Mouse (Mus musculus) CH12.LX (cell line): ENCODE measurements at regions not wholly inside any gene's neighbourhood (a gene's known extent, or its start where the extent isn't known, plus 50 kb on each side); places are given as distances from the start of the nearest gene placed in this dataset.

Source experiments
- DNase-seq: peaks from one replicate; pipeline ENCODE4 v3.0.0-alpha.2; 2013; ENCODE audit errors: extremely low read depth
- H3K27ac ChIP-seq: 2 replicates; pipeline ENCODE4 v1.5.1; 2012; ENCODE audit warnings: low read depth, mild to moderate bottlenecking, control low read depth, moderate library complexity; ENCODE audit not compliant: insufficient read depth
- H3K27me3 ChIP-seq: replicated peaks from 2 replicates; pipeline ENCODE3; 2012; ENCODE audit warnings: inconsistent platforms
- H3K36me3 ChIP-seq, 2 experiments: replicated peaks in 1 of 2; 2 replicates each; pipeline versions ENCODE3 to v1.6.1; 2012; ENCODE audit warnings: inconsistent platforms in 1 of 2, low read length in 1 of 2, mild to moderate bottlenecking in 1 of 2, mixed read lengths in 1 of 2, moderate library complexity in 1 of 2; ENCODE audit not compliant: control insufficient read depth in 1 of 2, insufficient read depth in 1 of 2
- H3K4me1 ChIP-seq, 2 experiments: 2 replicates each; pipeline ENCODE4 v1.6.1; 2012; ENCODE audit warnings: inconsistent platforms in 1 of 2, moderate library complexity in 1 of 2; ENCODE audit not compliant: insufficient read depth in 2 of 2, control insufficient read depth in 1 of 2
- H3K4me2 ChIP-seq: 2 replicates; pipeline ENCODE4 v1.6.1; 2012; ENCODE audit warnings: low read depth, mild to moderate bottlenecking, control low read depth; ENCODE audit not compliant: poor library complexity, insufficient read depth, severe bottlenecking
- H3K4me3 ChIP-seq, 3 experiments: fragments of 150-350 bp in 1 of 3; sonication (generic) in 1 of 3; replicated peaks in 1 of 3; 2 replicates each; pipeline versions ENCODE3 to v1.5.1; 2011 to 2012; ENCODE audit warnings: low read depth in 2 of 3, low read length in 2 of 3, mild to moderate bottlenecking in 2 of 3, moderate library complexity in 2 of 3, control low read depth in 1 of 3, improper control_type of control experiment in 1 of 3, inconsistent platforms in 1 of 3, mixed read lengths in 1 of 3; ENCODE audit not compliant: poor library complexity in 1 of 3
- H3K79me2 ChIP-seq: replicated peaks from 2 replicates; pipeline ENCODE4 v1.6.1; 2012; ENCODE audit warnings: mild to moderate bottlenecking, moderate library complexity; ENCODE audit not compliant: control insufficient read depth, poor library complexity, insufficient read depth, severe bottlenecking; ENCODE audit errors: extremely low read depth
- H3K9ac ChIP-seq: 2 replicates; pipeline ENCODE4 v1.6.1; 2012; ENCODE audit warnings: low read depth, mild to moderate bottlenecking, control low read depth, moderate library complexity; ENCODE audit not compliant: insufficient read depth
- H3K9me3 ChIP-seq: replicated peaks from 2 replicates; pipeline ENCODE3; 2012; ENCODE audit warnings: low read length, inconsistent platforms, mixed read lengths
- BHLHE40 ChIP-seq: IDR thresholded peaks from 2 replicates; pipeline ENCODE4 v1.6.1; 2011; ENCODE audit warnings: mild to moderate bottlenecking, low read depth, low read length, improper control_type of control experiment
- CHD1 ChIP-seq: IDR thresholded peaks from 2 replicates; pipeline ENCODE4 v1.6.1; 2012; ENCODE audit warnings: low read depth, low read length, improper control_type of control experiment, inconsistent platforms
- CHD2 ChIP-seq: IDR thresholded peaks from 2 replicates; pipeline ENCODE4 v1.6.1; 2011; ENCODE audit warnings: low read length, improper control_type of control experiment
- CTCF ChIP-seq, 2 experiments: IDR thresholded peaks in 1 of 2; conservative IDR thresholded peaks in 1 of 2; 2 replicates each; pipeline ENCODE4 v1.5.1; 2011 to 2012; ENCODE audit warnings: low read depth in 2 of 2, low read length in 2 of 2, improper control_type of control experiment in 1 of 2, inconsistent platforms in 1 of 2, mild to moderate bottlenecking in 1 of 2, moderate library complexity in 1 of 2
- ELF1 ChIP-seq: IDR thresholded peaks from 2 replicates; pipeline ENCODE4 v1.6.1; 2014; ENCODE audit warnings: low read depth, mild to moderate bottlenecking, inconsistent platforms, low read length, improper control_type of control experiment
- GABPA ChIP-seq: IDR thresholded peaks from 2 replicates; pipeline ENCODE4 v1.6.1; 2012; ENCODE audit warnings: low read depth, low read length, improper control_type of control experiment, inconsistent platforms; ENCODE audit not compliant: insufficient replicate concordance
- JUN ChIP-seq: IDR thresholded peaks from 2 replicates; pipeline ENCODE4 v1.6.1; 2011; ENCODE audit warnings: low read depth, mild to moderate bottlenecking, low read length, improper control_type of control experiment, moderate library complexity; ENCODE audit not compliant: insufficient read depth
- JUND ChIP-seq: conservative IDR thresholded peaks from 2 replicates; pipeline ENCODE4 v1.6.1; 2011; ENCODE audit warnings: low read depth, low read length, improper control_type of control experiment
- MAFK ChIP-seq: IDR thresholded peaks from 2 replicates; pipeline ENCODE4 v1.6.1; 2011; ENCODE audit warnings: low read length, improper control_type of control experiment; ENCODE audit not compliant: insufficient replicate concordance
- MAX ChIP-seq: IDR thresholded peaks from 2 replicates; pipeline ENCODE4 v1.6.1; 2011; ENCODE audit warnings: low read length, improper control_type of control experiment
- MEF2A ChIP-seq: IDR thresholded peaks from 2 replicates; pipeline ENCODE4 v1.6.1; 2014; ENCODE audit warnings: low read depth, mild to moderate bottlenecking, inconsistent platforms, low read length, improper control_type of control experiment, borderline replicate concordance
- MXI1 ChIP-seq: IDR thresholded peaks from 2 replicates; pipeline ENCODE4 v1.6.1; 2011; ENCODE audit warnings: mild to moderate bottlenecking, low read depth, low read length, improper control_type of control experiment
- NELFE ChIP-seq: IDR thresholded peaks from 2 replicates; pipeline ENCODE4 v1.6.1; 2011; ENCODE audit warnings: low read depth, low read length, improper control_type of control experiment
- POLR2A ChIP-seq: IDR thresholded peaks from 2 replicates; pipeline ENCODE4 v1.6.1; 2011; ENCODE audit warnings: low read depth, mild to moderate bottlenecking, improper control_type of control experiment, low read length
- POLR2AphosphoS2 ChIP-seq: IDR thresholded peaks from 2 replicates; pipeline ENCODE4 v1.6.1; 2011; ENCODE audit warnings: low read depth, low read length, improper control_type of control experiment
- RAD21 ChIP-seq: IDR thresholded peaks from 2 replicates; pipeline ENCODE4 v1.6.1; 2011; ENCODE audit warnings: low read depth, mild to moderate bottlenecking, low read length, improper control_type of control experiment, moderate library complexity
- RCOR1 ChIP-seq: conservative IDR thresholded peaks from 2 replicates; pipeline ENCODE4 v1.6.1; 2012; ENCODE audit warnings: low read depth, mild to moderate bottlenecking, inconsistent platforms, low read length, improper control_type of control experiment
- SIN3A ChIP-seq: IDR thresholded peaks from 2 replicates; pipeline ENCODE4 v1.6.1; 2012; ENCODE audit warnings: low read length, improper control_type of control experiment, inconsistent platforms
- SMC3 ChIP-seq: IDR thresholded peaks from 2 replicates; pipeline ENCODE4 v1.6.1; 2011; ENCODE audit warnings: low read depth, low read length, improper control_type of control experiment
- TBP ChIP-seq: conservative IDR thresholded peaks from 2 replicates; pipeline ENCODE4 v1.6.1; 2011; ENCODE audit warnings: low read depth, low read length, improper control_type of control experiment
- TCF12 ChIP-seq: IDR thresholded peaks from 2 replicates; pipeline ENCODE4 v1.6.1; 2014; ENCODE audit warnings: low read depth, mild to moderate bottlenecking, inconsistent platforms, low read length, improper control_type of control experiment
- USF1 ChIP-seq: IDR thresholded peaks from 2 replicates; pipeline ENCODE4 v1.6.1; 2014; ENCODE audit warnings: low read depth, mild to moderate bottlenecking, inconsistent platforms, low read length, improper control_type of control experiment
- USF2 ChIP-seq: conservative IDR thresholded peaks from 2 replicates; pipeline ENCODE4 v1.6.1; 2011; ENCODE audit warnings: low read depth, low read length, improper control_type of control experiment
- ZC3H11A ChIP-seq: IDR thresholded peaks from 2 replicates; pipeline ENCODE4 v1.6.1; 2012; ENCODE audit warnings: low read depth, mild to moderate bottlenecking, inconsistent platforms, low read length, improper control_type of control experiment
- ZKSCAN1 ChIP-seq: IDR thresholded peaks from 2 replicates; pipeline ENCODE4 v1.6.1; 2012; ENCODE audit warnings: low read depth, inconsistent platforms, low read length, improper control_type of control experiment, borderline replicate concordance
- ZMIZ1 ChIP-seq: IDR thresholded peaks from 2 replicates; pipeline ENCODE4 v1.6.1; 2012; ENCODE audit warnings: low read depth, mild to moderate bottlenecking, inconsistent platforms, low read length, improper control_type of control experiment
- ZNF384 ChIP-seq: IDR thresholded peaks from 2 replicates; pipeline ENCODE4 v1.6.1; 2012; ENCODE audit warnings: low read depth, low read length, improper control_type of control experiment, inconsistent platforms
- dilution Hi-C: fragments of 300-500 bp; cut with MboI; formaldehyde crosslinking; loops from 2 replicates; pipeline ENCODE4 v1.14.3; 2020; ENCODE audit warnings: low sequenced_read_pairs; ENCODE audit not compliant: extremely low pct_unique_long_range_greater_than_20kb, extremely low pct_ligation_motif_present
- in situ Hi-C: fragments of 300-500 bp; cut with MboI; formaldehyde crosslinking; loops from 3 replicates; pipeline ENCODE4 v1.14.3; 2019; ENCODE audit warnings: low sequenced_read_pairs, low pct_ligation_motif_present, low pct_unique_long_range_greater_than_20kb, mixed read lengths

- no peak overlapping the region for H3K27ac ChIP-seq
- no peaks in the 10 kb centered on the region for H3K4me1 ChIP-seq
- no peaks in the 10 kb centered on the region for H3K27me3 ChIP-seq
- no peaks in the 10 kb centered on the region for H3K36me3 ChIP-seq
- TF ChIP-seq POLR2AphosphoS2, result no peak
- no peak for TF ChIP-seq BHLHE40
- TF ChIP-seq JUND, result no peak
- peak; percentile 48 for TF ChIP-seq RAD21
- TF ChIP-seq USF2, result no peak
- TF ChIP-seq CTCF (conservative IDR thresholded peaks at IDR 0.05 in 1 of 2, IDR thresholded peaks at IDR 0.05 in 1 of 2; ENCODE audit: low read depth in 2 of 2, low read length in 2 of 2), result peak in 1 of 2 experiments; percentile 68; a peak in 2 of 4 replicates
- TF ChIP-seq SMC3, result peak; percentile 54
- no peak for TF ChIP-seq CHD1
- TF ChIP-seq NELFE, result no peak
- TF ChIP-seq MEF2A, result no peak
- TF ChIP-seq GABPA, result no peak
- TF ChIP-seq TBP, result no peak
- no peak for TF ChIP-seq MAX
- no peak for TF ChIP-seq ZMIZ1
- TF ChIP-seq ZC3H11A, result no peak
- no peak for TF ChIP-seq CHD2
- no peak for TF ChIP-seq POLR2A
- TF ChIP-seq MAFK, result no peak
- no peak for TF ChIP-seq ELF1
- no peak for TF ChIP-seq RCOR1
- no peak for TF ChIP-seq JUN
- no peak for TF ChIP-seq SIN3A
- TF ChIP-seq ZKSCAN1, result no peak
- no peak for TF ChIP-seq ZNF384
- TF ChIP-seq MXI1, result no peak
- TF ChIP-seq TCF12, result no peak
- no peak for TF ChIP-seq USF1
- no peak overlapping the region for H3K4me3 ChIP-seq
- no peak overlapping the region for H3K4me2 ChIP-seq
- peak; percentile 27 for DNase-seq
- H3K9me3 ChIP-seq, result no peaks in the 10 kb centered on the region
- no peak overlapping the region for H3K9ac ChIP-seq
- dilution Hi-C loops (no loop called here), in situ Hi-C loops (loop anchor here (25.0 kb wide), 1 partner anchor 94 kb away; no protein-coding TSS in a partner anchor)
- no peaks in the 10 kb centered on the region for H3K79me2 ChIP-seq
Observed at GRCm38 (mm10) chr10:66717909-66718308, 378.0 kb upstream of the Jmjd1c start.
